Mouse (Mus musculus): ENCODE data around the gene Fto.

Gene Fto

GRCm38 (mm10) chr8:91524056-91524864 lies 210.9 kb downstream of the Fto start:
- DNase-seq (ENCODE audit: low read depth, low spot score), result no peak

- no peak for DNase-seq (ENCODE audit: low read depth, low spot score)
These were observed 211.5 kb downstream of the Fto start for GRCm38 (mm10) chr8:91524865-91525250.

- DNase-seq (ENCODE audit: low read depth, low spot score), result no peak
These were observed 212.1 kb downstream of the Fto start for GRCm38 (mm10) chr8:91525342-91525817.

- DNase-seq (ENCODE audit: low read depth, low spot score), result no peak
These were observed 215.6 kb downstream of the Fto start for GRCm38 (mm10) chr8:91528967-91529366.

GRCm38 (mm10) chr8:91529699-91530098 lies 216.4 kb downstream of the Fto start:
- no peak for DNase-seq (ENCODE audit: low read depth, low spot score)

GRCm38 (mm10) chr8:91530656-91531055 lies 217.3 kb downstream of the Fto start:
- DNase-seq (ENCODE audit: low read depth, low spot score), result no peak

- peak; percentile 59 for DNase-seq (ENCODE audit: low read depth, low spot score)
These were observed 218.6 kb downstream of the Fto start for GRCm38 (mm10) chr8:91531971-91532370.

GRCm38 (mm10) chr8:91532671-91533436 lies 219.5 kb downstream of the Fto start:
- DNase-seq (ENCODE audit: low read depth, low spot score), result no peak

- no peak for DNase-seq (ENCODE audit: low read depth, low spot score)
These were observed 221.4 kb downstream of the Fto start for GRCm38 (mm10) chr8:91534752-91535151.

- DNase-seq (ENCODE audit: low read depth, low spot score), result no peak
These were observed 224.8 kb downstream of the Fto start for GRCm38 (mm10) chr8:91538109-91538508.

- DNase-seq (ENCODE audit: low read depth, low spot score), result no peak
These were observed 225.6 kb downstream of the Fto start for GRCm38 (mm10) chr8:91538892-91539291.

GRCm38 (mm10) chr8:91539586-91539985 lies 226.3 kb downstream of the Fto start:
- no peak for DNase-seq (ENCODE audit: low read depth, low spot score)

GRCm38 (mm10) chr8:91541229-91541628 lies 227.9 kb downstream of the Fto start:
- no peak for DNase-seq (ENCODE audit: low read depth, low spot score)

GRCm38 (mm10) chr8:91545561-91545960 lies 232.2 kb downstream of the Fto start:
- no peak for DNase-seq (ENCODE audit: low read depth, low spot score)

- no peak for DNase-seq (ENCODE audit: low read depth, low spot score)
These were observed 233.3 kb downstream of the Fto start for GRCm38 (mm10) chr8:91546599-91546998.

GRCm38 (mm10) chr8:91550131-91550530 lies 236.8 kb downstream of the Fto start:
- DNase-seq (ENCODE audit: low read depth, low spot score), result no peak

GRCm38 (mm10) chr8:91551166-91551765 lies 237.9 kb downstream of the Fto start:
- DNase-seq (ENCODE audit: low read depth, low spot score), result no peak

- DNase-seq (ENCODE audit: low read depth, low spot score), result no peak
These were observed 238.6 kb downstream of the Fto start for GRCm38 (mm10) chr8:91551775-91552538.

- DNase-seq (ENCODE audit: low read depth, low spot score), result no peak
These were observed 239.3 kb downstream of the Fto start for GRCm38 (mm10) chr8:91552635-91553034.

GRCm38 (mm10) chr8:91553387-91553786 lies 240.1 kb downstream of the Fto start:
- DNase-seq (ENCODE audit: low read depth, low spot score), result no peak

- no peak for DNase-seq (ENCODE audit: low read depth, low spot score)
These were observed 243.8 kb downstream of the Fto start for GRCm38 (mm10) chr8:91557041-91557587.
